Mouse (Mus musculus): ENCODE results near the gene Accsl.

Accsl gene

DNA sequence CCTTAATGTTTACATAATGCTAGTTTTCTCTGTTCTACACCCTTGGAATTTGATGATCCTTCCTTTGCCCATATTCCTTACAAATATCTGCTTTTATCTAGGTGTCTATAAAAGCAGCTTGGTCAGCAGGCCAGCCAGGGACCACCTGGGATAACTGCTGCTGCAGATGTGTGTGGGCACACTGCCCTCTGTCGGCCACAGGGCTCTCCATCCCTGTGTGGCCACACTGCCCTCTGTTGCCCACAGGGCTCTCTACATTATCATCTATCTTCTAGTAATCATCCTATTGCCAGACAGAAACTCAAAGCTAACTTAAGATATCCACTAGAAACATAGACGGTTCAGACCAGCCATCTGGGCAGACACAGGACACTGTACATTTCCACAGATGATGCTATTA is 59.0 kb downstream of the Accsl start:
- in situ Hi-C loops (cut with MseI, MboI), result no loop called here

- in situ Hi-C loops (cut with MseI, MboI), result no loop called here
Observed at GRCm38 (mm10) chr2:93808071-93808470, 60.9 kb downstream of the Accsl start.

DNA sequence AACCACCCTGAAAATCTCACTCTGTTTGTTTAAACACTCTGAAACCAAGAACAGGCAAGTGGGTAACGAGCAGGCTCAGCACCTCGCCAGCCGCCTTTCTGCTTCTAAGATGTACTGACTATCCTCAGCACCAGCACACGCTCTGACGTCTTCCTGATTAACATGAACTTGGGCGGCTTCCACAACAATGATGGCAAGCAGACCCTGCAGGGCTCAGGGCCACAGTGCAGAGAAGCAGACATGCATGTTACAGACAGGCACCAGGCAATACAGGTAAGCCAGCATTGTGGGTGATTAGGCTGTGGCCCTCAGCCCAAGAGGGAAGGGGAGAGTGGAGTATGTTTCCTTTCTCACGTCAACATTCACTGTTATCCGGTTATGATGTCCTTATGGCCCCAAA is 61.5 kb downstream of the Accsl start:
- in situ Hi-C loops (cut with MseI, MboI), result no loop called here

GRCm38 (mm10) chr2:93806487-93807201 is 62.3 kb downstream of the Accsl start:
- in situ Hi-C loops (cut with MseI, MboI), result no loop called here

DNA sequence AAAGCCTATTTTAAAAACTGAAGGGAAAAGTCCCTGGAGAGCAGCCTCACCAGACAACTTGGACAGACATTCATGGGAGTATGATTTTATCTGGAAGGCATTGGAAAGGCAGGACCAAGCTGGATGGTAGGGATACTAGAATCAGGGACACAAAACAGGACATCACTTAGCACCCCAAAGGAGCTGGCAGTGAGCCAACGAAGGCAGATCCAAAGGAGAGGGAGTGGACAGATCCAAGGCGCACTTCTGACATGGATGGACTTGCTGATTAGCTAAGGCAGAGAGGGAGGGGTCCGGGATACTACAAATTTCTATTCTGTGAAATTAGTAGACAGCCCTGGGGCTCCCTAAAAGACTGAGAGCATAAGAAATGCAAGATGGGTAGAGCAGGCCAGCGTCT is 63.4 kb downstream of the Accsl start:
- in situ Hi-C loops (cut with MseI, MboI), result no loop called here
